In genomic region chr8:127092383-127093112, GRCm38 (mm10) we compare ENCODE assay signal across 8 mouse cellular contexts. TPM values are rescaled to one million over a fixed set of nuclear protein-coding genes. Genes with fewer than 3 reads are reported as not detected.
DNase-seq lines count a peak whose midpoint lies in the region; ATAC-seq and TF ChIP-seq lines count a peak whose summit lies in the region.

No protein-coding gene starts in this region.

- peak overlapping the region; percentile 52 for H3K4me2 ChIP-seq in heart, embryonic 14.5 days (ENCODE audit: low read length)
- H3K4me2 ChIP-seq in limb, embryonic 13.5 days (replicated peaks): peak overlapping the region; percentile 37

- no peak for TF ChIP-seq CTCF in brain, embryonic 14.5 days (IDR thresholded peaks at IDR 0.05; ENCODE audit: borderline replicate concordance, extremely low read depth, insufficient read depth, insufficient read length)

- H3K4me1 ChIP-seq in heart, embryonic 14.5 days (ENCODE audit: control insufficient read depth in 2 of 2, insufficient read depth in 2 of 2, low read length in 2 of 2): peaks cover 16 to 52% of the 10 kb centered on the region in 2 experiments
- H3K4me1 ChIP-seq in limb, embryonic 13.5 days: peaks cover 76% of the 10 kb centered on the region

- no peaks in the 10 kb centered on the region for H3K36me3 ChIP-seq in heart, embryonic 14.5 days (ENCODE audit: control insufficient read depth, insufficient read depth, low read length)
- H3K36me3 ChIP-seq in limb, embryonic 13.5 days: no peaks in the 10 kb centered on the region

- peak overlapping the region in 1 of 2 experiments; percentile 9; a peak in 1 of 4 replicates for H3K4me3 ChIP-seq in heart, embryonic 14.5 days (ENCODE audit: control insufficient read depth in 1 of 2, insufficient read depth in 1 of 2, low read depth in 1 of 2, low read length in 2 of 2)
- H3K4me3 ChIP-seq in limb, embryonic 13.5 days: no peak overlapping the region

- TF ChIP-seq POLR2A in brain, embryonic 14.5 days (IDR thresholded peaks at IDR 0.05; ENCODE audit: borderline replicate concordance, extremely low read depth, insufficient read depth, insufficient read length, poor library complexity, severe bottlenecking): no peak

- no peaks in the 10 kb centered on the region for H3K27me3 ChIP-seq in heart, embryonic 14.5 days (ENCODE audit: control insufficient read depth, insufficient read depth, low read length)
- no peaks in the 10 kb centered on the region for H3K27me3 ChIP-seq in limb, embryonic 13.5 days

- peak overlapping the region; percentile 66 to 78 for H3K27ac ChIP-seq in heart, embryonic 14.5 days (replicated peaks in 1 of 2; ENCODE audit: control insufficient read depth in 1 of 2, insufficient read depth in 1 of 2, low read depth in 2 of 2, low read length in 2 of 2)
- H3K27ac ChIP-seq in limb, embryonic 13.5 days: peak overlapping the region; percentile 76

- H3K9ac ChIP-seq in heart, embryonic 14.5 days (ENCODE audit: low read length): peak overlapping the region; percentile 49; the same call in 1 of the 2 replicates
- 0 out of 2 replicates have a peak overlapping the region, but pooled peaks have one; percentile 35 for H3K9ac ChIP-seq in limb, embryonic 13.5 days

- DNase-seq in heart, adult 11 months: no peak
- peak; percentile 95 for DNase-seq in brain, embryonic 14.5 days (ENCODE audit: low read depth)
- DNase-seq in frontal cortex, postnatal 14 days (ENCODE audit: low spot score in 2 of 2): peak; percentile 8 to 15
- DNase-seq in right cerebral cortex, postnatal 14 days: peak; percentile 38
- no peak for DNase-seq in adrenal gland, postnatal 10 days
- DNase-seq in urinary bladder, postnatal 25 days (ENCODE audit: low spot score): no peak

- no peaks in the 10 kb centered on the region for H3K9me3 ChIP-seq in heart, embryonic 14.5 days (ENCODE audit: control insufficient read depth, low read length)
- no peaks in the 10 kb centered on the region for H3K9me3 ChIP-seq in limb, embryonic 13.5 days

- WGBS in heart, embryonic 14.5 days: 18% methylated on average over 10 of the region's 10 CpGs
- 27% methylated on average over 10 of the region's 10 CpGs for WGBS in limb, embryonic 13.5 days

- no peak; the same call in none of the 2 replicates for ATAC-seq in heart, embryonic 14.5 days (ENCODE audit: insufficient number of reproducible peaks, insufficient read depth, low FRiP score, low read depth)
- ATAC-seq in limb, embryonic 13.5 days (ENCODE audit: low FRiP score, low read depth): peak; percentile 41; the same call in 1 of the 2 replicates

RNA-seq across cellular contexts. Expression of gene Pard3, which starts 28.9 kb away (rescaled TPM):
- 21.2 and 23.4 TPM in 2 replicates for polyA plus RNA-seq in heart, embryonic 14.5 days (2014; fragmentation: Nextera tagmentation; extraction: Ambion mirVana)
- polyA plus RNA-seq in brain, embryonic 14.5 days (2012; rRNA removed): 26.0 and 35.1 TPM in 2 replicates
- 33.2 and 35.0 TPM in 2 replicates for polyA plus RNA-seq in limb, embryonic 13.5 days (2015; fragmentation: Nextera tagmentation; extraction: Ambion mirVana)
- total RNA-seq in adrenal gland, postnatal 10 days (2021): 10 to 100 TPM; 35.2 to 39.0 TPM

Comparison
In these comparisons a context has a peak if more than half of its experiments do, and no peak if none do; other contexts are left out.
1. DNase-seq: peak in brain, embryonic 14.5 days (single experiment), frontal cortex, postnatal 14 days (2 of 2) and right cerebral cortex, postnatal 14 days (single experiment); none in heart, adult 11 months (single experiment), adrenal gland, postnatal 10 days (single experiment) and urinary bladder, postnatal 25 days (single experiment).